Mouse (Mus musculus) hindbrain, embryonic 13.5 days (tissue): ENCODE data around the gene Ccdc3. TPM values are rescaled to one million over a fixed set of nuclear protein-coding genes. Genes with fewer than 3 reads are reported as not detected.

Experiments used
- ATAC-seq: fragments of 200-750 bp; cut with Nextera tagmentation; 2 replicates; pipeline ENCODE4 v1.8.0; 2017; ENCODE audit warnings: moderate TSS enrichment; ENCODE audit not compliant: low FRiP score
- H3K27ac ChIP-seq: fragments of 300-500 bp; sonication (generic); 2 replicates; pipeline ENCODE4 v1.5.1; 2015; ENCODE audit warnings: inconsistent platforms, mild to moderate bottlenecking, moderate library complexity
- H3K27me3 ChIP-seq: fragments of 300-500 bp; sonication (generic); 2 replicates; pipeline ENCODE4 v1.6.1; 2015; ENCODE audit warnings: mild to moderate bottlenecking, inconsistent platforms
- H3K36me3 ChIP-seq: fragments of 300-500 bp; sonication (generic); 2 replicates; pipeline ENCODE4 v1.6.1; 2015; ENCODE audit warnings: mild to moderate bottlenecking, inconsistent platforms
- H3K4me1 ChIP-seq: fragments of 300-500 bp; sonication (generic); replicated peaks from 2 replicates; pipeline ENCODE4 v1.6.1; 2015; ENCODE audit warnings: inconsistent platforms
- H3K4me2 ChIP-seq: fragments of 300-500 bp; sonication (generic); 2 replicates; pipeline ENCODE4 v1.6.1; 2015; ENCODE audit warnings: inconsistent platforms, mild to moderate bottlenecking, moderate library complexity
- H3K4me3 ChIP-seq: fragments of 300-500 bp; sonication (generic); 2 replicates; pipeline ENCODE4 v1.5.1; 2015; ENCODE audit warnings: mild to moderate bottlenecking, inconsistent platforms
- H3K9ac ChIP-seq: fragments of 300-500 bp; sonication (generic); 2 replicates; pipeline ENCODE4 v1.6.1; 2015; ENCODE audit warnings: mild to moderate bottlenecking, inconsistent platforms
- H3K9me3 ChIP-seq: fragments of 300-500 bp; sonication (generic); 2 replicates; pipeline ENCODE4 v1.6.1; 2016; ENCODE audit warnings: inconsistent platforms
- WGBS: fragments of 180-500 bp; shearing (Covaris S2); methylation state at CpG from one replicate; pipeline ENCODE4 v1.1.7; 2015; 5-methylcytosine and 5-hydroxymethylcytosine counted together
- polyA plus RNA-seq: library from polyadenylated mRNA; unstranded; fragments of >200 nt; fragmentation: Nextera tagmentation; extraction: Ambion mirVana; gene quantifications from 2 replicates; pipeline ENCODE4 v1.2.1, GENCODE M21; 2015

Ccdc3 gene
- polyA plus RNA-seq, 1 experiment from 2014 or later = 11.3 TPM

GRCm38 (mm10) chr2:5165941-5166361, 28.4 kb downstream of the Ccdc3 start:
- 75% methylated on average over 4 of the region's 4 CpGs for WGBS
- H3K4me2 ChIP-seq = no peak overlapping the region
- H3K4me1 ChIP-seq = no peaks in the 10 kb centered on the region
- no peak overlapping the region for H3K27ac ChIP-seq
- H3K27me3 ChIP-seq = no peaks in the 10 kb centered on the region
- no peak overlapping the region for H3K4me3 ChIP-seq
- H3K9me3 ChIP-seq = no peaks in the 10 kb centered on the region
- H3K9ac ChIP-seq = no peak overlapping the region
- ATAC-seq = no peak
- no peaks in the 10 kb centered on the region for H3K36me3 ChIP-seq

- 96% methylated on average over 2 of the region's 2 CpGs for WGBS
- H3K9ac ChIP-seq = no peak overlapping the region
- no peak overlapping the region for H3K27ac ChIP-seq
- no peaks in the 10 kb centered on the region for H3K36me3 ChIP-seq
- no peak for ATAC-seq
- no peak overlapping the region for H3K4me3 ChIP-seq
- no peaks in the 10 kb centered on the region for H3K27me3 ChIP-seq
- H3K4me1 ChIP-seq = no peaks in the 10 kb centered on the region
- H3K4me2 ChIP-seq = no peak overlapping the region
- no peaks in the 10 kb centered on the region for H3K9me3 ChIP-seq
These were observed 29.2 kb downstream of the Ccdc3 start for GRCm38 (mm10) chr2:5166796-5167195.

- ATAC-seq = no peak
- Histone ChIP-seq H3K4me2 (no peak overlapping the region), H3K27me3 (no peaks in the 10 kb centered on the region), H3K9ac (no peak overlapping the region), H3K27ac (no peak overlapping the region), H3K4me1 (no peaks in the 10 kb centered on the region), H3K9me3 (no peaks in the 10 kb centered on the region), H3K4me3 (no peak overlapping the region), H3K36me3 (no peaks in the 10 kb centered on the region)
- WGBS = 79% methylated on average over 4 of the region's 4 CpGs
These were observed 33.2 kb downstream of the Ccdc3 start for GRCm38 (mm10) chr2:5170815-5171214.

- WGBS = 83% methylated on average over 5 of the region's 5 CpGs
- Histone ChIP-seq H3K9me3 (peaks cover 6% of the 10 kb centered on the region; the same call in 1 of the 2 replicates), H3K27me3 (no peaks in the 10 kb centered on the region), H3K27ac (no peak overlapping the region), H3K4me3 (no peak overlapping the region), H3K4me1 (no peaks in the 10 kb centered on the region), H3K36me3 (no peaks in the 10 kb centered on the region), H3K9ac (no peak overlapping the region), H3K4me2 (no peak overlapping the region)
- ATAC-seq = no peak
These were observed 33.9 kb downstream of the Ccdc3 start for GRCm38 (mm10) chr2:5171301-5172000.

GRCm38 (mm10) chr2:5172773-5173172, 35.2 kb downstream of the Ccdc3 start:
- peaks cover 14% of the 10 kb centered on the region for H3K9me3 ChIP-seq
- no peak overlapping the region for H3K4me2 ChIP-seq
- no peaks in the 10 kb centered on the region for H3K4me1 ChIP-seq
- no peak overlapping the region for H3K4me3 ChIP-seq
- WGBS = 91% methylated on average over 2 of the region's 2 CpGs
- H3K9ac ChIP-seq = no peak overlapping the region
- no peak for ATAC-seq
- no peaks in the 10 kb centered on the region for H3K36me3 ChIP-seq
- no peak overlapping the region for H3K27ac ChIP-seq
- H3K27me3 ChIP-seq = no peaks in the 10 kb centered on the region

GRCm38 (mm10) chr2:5174716-5175115, 37.1 kb downstream of the Ccdc3 start:
- H3K4me3 ChIP-seq = no peak overlapping the region
- no peak overlapping the region for H3K9ac ChIP-seq
- H3K4me1 ChIP-seq = no peaks in the 10 kb centered on the region
- H3K4me2 ChIP-seq = no peak overlapping the region
- H3K9me3 ChIP-seq = peaks cover 14% of the 10 kb centered on the region
- H3K36me3 ChIP-seq = no peaks in the 10 kb centered on the region
- no peak for ATAC-seq
- no peak overlapping the region for H3K27ac ChIP-seq
- H3K27me3 ChIP-seq = no peaks in the 10 kb centered on the region

GRCm38 (mm10) chr2:5181462-5182443, 44.2 kb downstream of the Ccdc3 start:
- 61% methylated on average over 5 of the region's 5 CpGs for WGBS
- H3K27ac ChIP-seq = no peak overlapping the region

GRCm38 (mm10) chr2:5184166-5184565, 46.6 kb downstream of the Ccdc3 start:
- H3K4me3 ChIP-seq = no peak overlapping the region
- H3K4me2 ChIP-seq = no peak overlapping the region
- H3K9ac ChIP-seq = no peak overlapping the region
- no peaks in the 10 kb centered on the region for H3K27me3 ChIP-seq
- H3K9me3 ChIP-seq = no peaks in the 10 kb centered on the region
- H3K4me1 ChIP-seq = peaks cover 10% of the 10 kb centered on the region
- no peak overlapping the region for H3K27ac ChIP-seq
- no peaks in the 10 kb centered on the region for H3K36me3 ChIP-seq
- ATAC-seq = no peak
- 87% methylated on average over 4 of the region's 4 CpGs for WGBS

More at GRCm38 (mm10) chr2:5181462-5182443, 44.2 kb downstream of the Ccdc3 start:
- peak; percentile 36; the same call in 1 of the 2 replicates for ATAC-seq
- Histone ChIP-seq H3K4me2 (no peak overlapping the region), H3K4me3 (no peak overlapping the region), H3K9me3 (peaks cover 5% of the 10 kb centered on the region), H3K4me1 (peaks cover 10% of the 10 kb centered on the region), H3K36me3 (no peaks in the 10 kb centered on the region), H3K9ac (no peak overlapping the region), H3K27me3 (no peaks in the 10 kb centered on the region)

GRCm38 (mm10) chr2:5185631-5186030, 48.1 kb downstream of the Ccdc3 start:
- no peak overlapping the region for H3K4me3 ChIP-seq
- H3K36me3 ChIP-seq = no peaks in the 10 kb centered on the region
- H3K4me1 ChIP-seq = peaks cover 4% of the 10 kb centered on the region; the same call in 1 of the 2 replicates
- ATAC-seq = no peak
- no peak overlapping the region for H3K9ac ChIP-seq
- no peaks in the 10 kb centered on the region for H3K9me3 ChIP-seq
- WGBS = 95% methylated on average over 3 of the region's 3 CpGs
- H3K27me3 ChIP-seq = no peaks in the 10 kb centered on the region
- H3K27ac ChIP-seq = no peak overlapping the region
- no peak overlapping the region for H3K4me2 ChIP-seq

- WGBS = 92% methylated on average over 4 of the region's 4 CpGs
- 0 out of 2 replicates have a peak, but pooled peaks cover under 1% of the 10 kb centered on the region for H3K4me1 ChIP-seq
- 0 out of 2 replicates have a peak, but pooled peaks cover 4% of the 10 kb centered on the region for H3K27me3 ChIP-seq
- no peak overlapping the region for H3K9ac ChIP-seq
- no peak overlapping the region for H3K27ac ChIP-seq
- ATAC-seq = no peak
- no peak overlapping the region for H3K4me2 ChIP-seq
- no peaks in the 10 kb centered on the region for H3K36me3 ChIP-seq
- no peak overlapping the region for H3K4me3 ChIP-seq
- no peaks in the 10 kb centered on the region for H3K9me3 ChIP-seq
These were observed 54.6 kb downstream of the Ccdc3 start for GRCm38 (mm10) chr2:5192156-5192555.

GRCm38 (mm10) chr2:5193071-5193470, 55.5 kb downstream of the Ccdc3 start:
- ATAC-seq = no peak
- no peak overlapping the region for H3K9ac ChIP-seq
- H3K4me2 ChIP-seq = no peak overlapping the region
- H3K9me3 ChIP-seq = no peaks in the 10 kb centered on the region
- WGBS = 82% methylated on average over 4 of the region's 4 CpGs
- 0 out of 2 replicates have a peak, but pooled peaks cover 5% of the 10 kb centered on the region for H3K4me1 ChIP-seq
- H3K27me3 ChIP-seq = 0 out of 2 replicates have a peak, but pooled peaks cover 4% of the 10 kb centered on the region
- H3K27ac ChIP-seq = no peak overlapping the region
- H3K4me3 ChIP-seq = no peak overlapping the region
- H3K36me3 ChIP-seq = no peaks in the 10 kb centered on the region

- H3K4me2 ChIP-seq = no peak overlapping the region
- no peak overlapping the region for H3K27ac ChIP-seq
- no peak overlapping the region for H3K4me3 ChIP-seq
- peaks cover 8% of the 10 kb centered on the region; the same call in 1 of the 2 replicates for H3K4me1 ChIP-seq
- no peaks in the 10 kb centered on the region for H3K36me3 ChIP-seq
- H3K9ac ChIP-seq = no peak overlapping the region
- H3K27me3 ChIP-seq = 0 out of 2 replicates have a peak, but pooled peaks cover 4% of the 10 kb centered on the region
- no peak for ATAC-seq
- no peaks in the 10 kb centered on the region for H3K9me3 ChIP-seq
- WGBS = 85% methylated on average over 6 of the region's 6 CpGs
These were observed 57.2 kb downstream of the Ccdc3 start for GRCm38 (mm10) chr2:5194701-5195215.
